Mouse (Mus musculus) stomach, postnatal 0 days (tissue): Measurements from ENCODE around the gene Nat14.

Experiments
- CTCF ChIP-seq: IDR thresholded peaks from 2 replicates; pipeline ENCODE4 v1.5.1; 2016; ENCODE audit warnings: antibody characterized with exemption, low read depth, mild to moderate bottlenecking, moderate library complexity
- EP300 ChIP-seq: optimal IDR thresholded peaks from 2 replicates; pipeline ENCODE3; 2016; ENCODE audit warnings: antibody characterized with exemption

GRCm38 (mm10) chr7:4877226-4877625 is 44.6 kb upstream of the Nat14 start:
- TF ChIP-seq CTCF (no peak), EP300 (no peak)
